Mouse (Mus musculus): ENCODE data around the gene Ddx31.
A peak's percentile ranks its signal among the peaks of the same experiment; 100 is the strongest.

Ddx31 gene

DNA sequence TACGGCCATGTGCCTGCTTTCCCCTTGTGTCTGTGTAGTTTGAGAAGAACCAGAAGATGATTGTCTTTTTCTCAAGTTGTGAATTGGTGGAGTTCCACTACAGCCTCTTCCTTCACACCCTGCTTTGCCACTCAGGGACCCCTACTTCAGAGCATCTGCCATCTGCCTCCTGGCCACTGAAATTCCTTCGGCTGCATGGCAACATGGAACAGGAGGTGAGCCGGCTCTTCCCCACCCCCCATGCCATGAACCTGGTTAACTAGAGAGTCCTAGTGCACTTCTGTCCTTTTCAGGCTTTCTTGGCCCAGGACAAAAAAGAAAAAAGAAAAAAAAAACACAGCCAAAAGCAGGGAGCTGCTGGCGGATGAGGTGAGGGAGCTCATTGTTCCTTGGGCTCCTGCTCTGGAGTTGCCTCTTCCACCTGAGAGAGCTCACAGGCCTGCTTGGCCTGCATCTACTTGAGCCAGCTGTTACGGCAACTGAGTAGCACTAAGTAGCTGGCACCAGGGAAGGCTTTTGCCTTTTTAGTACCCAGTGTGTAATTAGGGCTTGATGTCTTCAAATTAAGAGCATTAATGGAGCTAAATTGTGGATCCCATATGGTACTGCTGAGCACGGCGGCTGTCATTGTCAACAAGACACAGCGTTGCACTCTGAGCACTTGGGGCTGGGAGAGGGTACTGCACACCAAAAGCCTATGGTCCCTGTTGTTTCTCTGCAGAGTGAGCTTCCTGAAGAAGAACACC lies 20.6 kb downstream of the Ddx31 start:
- no peak for DNase-seq (ENCODE audit: inconsistent age in 2 of 2, low spot score in 1 of 2)

DNA sequence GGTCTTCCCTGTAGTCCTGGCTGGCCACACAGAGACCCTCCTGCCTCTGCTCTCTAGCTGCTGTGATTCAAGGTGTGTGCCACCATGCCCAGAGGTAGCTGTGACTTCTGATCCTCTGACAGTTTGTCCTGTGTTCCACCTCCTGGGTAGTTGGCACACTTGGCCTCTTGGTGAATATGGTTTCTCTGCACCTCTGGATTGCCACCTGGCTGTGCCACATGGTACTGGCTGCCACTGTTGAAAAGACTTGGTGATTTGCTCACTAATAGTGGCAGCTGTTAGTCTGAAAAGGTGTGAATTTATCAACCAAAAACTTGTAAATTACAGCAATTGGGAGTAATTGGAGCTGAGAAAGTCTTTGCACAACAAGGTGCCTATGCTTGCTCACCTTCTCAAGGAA lies 23.7 kb downstream of the Ddx31 start:
- DNase-seq (ENCODE audit: inconsistent age in 2 of 2, low spot score in 1 of 2) = no peak

DNA sequence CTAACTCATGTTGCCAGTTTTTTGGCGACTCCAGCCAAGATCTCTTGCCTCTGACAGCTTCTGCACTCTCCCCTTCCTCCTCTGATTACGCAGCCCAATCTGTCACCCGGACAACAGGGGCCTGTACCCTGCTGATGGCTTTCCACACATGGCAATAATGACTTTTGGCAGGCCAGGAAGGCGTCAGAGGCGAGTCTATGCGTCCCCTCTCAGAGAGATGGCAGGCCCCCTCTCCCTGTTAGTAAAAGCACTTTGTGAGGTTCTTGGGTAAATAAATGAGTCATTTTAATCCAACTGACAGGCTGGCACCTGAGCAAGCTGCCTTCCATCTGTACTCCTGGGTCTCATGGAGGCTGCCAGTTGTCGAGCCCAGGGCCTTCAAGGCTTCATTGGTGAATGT lies 27.3 kb downstream of the Ddx31 start:
- no peak for DNase-seq (ENCODE audit: inconsistent age in 2 of 2, low spot score in 1 of 2)

DNA sequence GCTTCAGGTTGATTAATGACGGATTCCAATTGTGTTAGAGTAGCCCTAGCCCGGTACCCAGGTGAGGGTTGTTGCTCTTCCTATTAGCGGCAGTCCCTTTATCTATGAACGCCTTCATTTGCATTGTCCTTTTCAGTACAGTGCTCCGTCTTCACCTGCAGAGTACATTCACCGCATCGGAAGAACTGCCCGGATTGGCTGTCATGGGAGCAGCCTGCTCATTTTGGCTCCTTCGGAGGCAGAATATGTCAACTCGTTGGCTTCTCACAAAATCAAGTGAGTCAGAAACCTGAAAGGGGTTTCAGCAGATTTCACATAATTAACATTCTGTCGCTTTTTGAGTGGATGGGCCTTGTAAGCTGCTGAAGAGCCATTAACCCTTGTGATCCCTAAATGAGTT lies 35.3 kb downstream of the Ddx31 start:
- DNase-seq (ENCODE audit: inconsistent age in 2 of 2, low spot score in 1 of 2) = no peak

- no peak for DNase-seq (ENCODE audit: inconsistent age in 2 of 2, low spot score in 1 of 2)
These were observed 41.1 kb downstream of the Ddx31 start for GRCm38 (mm10) chr2:28881275-28881674.

DNA sequence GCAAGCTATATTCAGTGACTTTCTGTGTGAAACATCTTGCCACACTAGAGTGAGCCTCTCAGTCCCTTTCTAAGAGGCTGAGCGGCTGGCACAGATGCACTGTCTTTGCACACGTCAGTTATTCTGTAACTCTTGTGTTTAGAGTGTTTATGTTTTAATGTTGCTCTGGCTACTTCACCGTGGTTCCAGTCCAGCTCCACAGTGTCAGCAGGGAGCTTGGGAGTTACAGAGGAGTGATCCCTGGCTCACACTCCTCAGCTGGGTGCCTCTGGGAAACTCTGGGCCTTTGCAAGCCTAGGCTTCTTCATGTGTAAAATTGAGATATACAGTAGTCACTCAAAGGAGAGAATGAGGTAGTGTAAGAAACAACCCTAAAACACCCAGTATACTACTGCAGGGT lies 41.8 kb downstream of the Ddx31 start:
- no peak for DNase-seq (ENCODE audit: inconsistent age in 2 of 2, low spot score in 1 of 2)

- DNase-seq (ENCODE audit: inconsistent age in 2 of 2, low spot score in 1 of 2) = no peak
These were observed 42.8 kb downstream of the Ddx31 start for GRCm38 (mm10) chr2:28882826-28883485.

DNA sequence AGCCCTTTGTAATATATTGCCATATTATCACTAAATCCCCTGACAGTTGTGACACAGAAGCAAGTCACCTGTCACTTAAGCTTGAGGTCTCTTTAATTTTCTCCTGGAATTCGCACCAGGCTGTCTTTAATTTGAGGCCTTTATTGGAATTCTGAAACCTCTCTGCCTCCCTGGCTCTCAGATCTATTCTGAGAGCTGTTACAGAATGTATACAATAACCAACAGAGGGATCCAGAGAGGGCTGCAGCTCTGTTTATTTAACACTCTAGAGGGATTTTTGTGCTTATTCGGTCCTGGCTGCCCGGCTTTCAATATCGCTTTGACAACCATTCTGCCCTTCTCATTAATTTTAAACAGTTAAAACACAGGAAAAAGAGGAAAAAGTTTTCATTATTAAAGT lies 44.7 kb downstream of the Ddx31 start:
- no peak for DNase-seq (ENCODE audit: inconsistent age in 2 of 2, low spot score in 1 of 2)

DNA sequence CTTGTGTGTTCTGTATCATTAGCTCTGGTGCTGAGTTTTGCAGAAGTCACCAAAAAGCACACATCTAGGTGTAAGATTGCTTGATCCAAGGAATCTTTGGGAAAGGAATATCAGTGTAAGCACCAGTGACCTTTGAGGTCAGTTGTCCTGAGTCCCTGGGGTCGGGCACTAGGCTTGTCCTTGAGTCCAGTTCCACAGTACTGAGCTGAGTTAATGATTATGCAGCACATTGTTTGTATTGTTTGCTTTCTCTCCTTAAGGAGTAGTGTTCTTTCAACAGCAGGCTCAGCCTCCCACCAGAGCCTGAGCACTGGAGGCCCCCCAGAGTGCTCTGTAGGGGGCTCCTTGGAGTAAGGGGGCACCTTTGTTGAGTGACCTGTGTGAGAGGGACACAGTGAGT lies 52.6 kb downstream of the Ddx31 start:
- no peak for DNase-seq (ENCODE audit: inconsistent age in 2 of 2, low spot score in 1 of 2)

- no peak for DNase-seq (ENCODE audit: inconsistent age in 2 of 2, low spot score in 1 of 2)
These were observed 53.3 kb downstream of the Ddx31 start for GRCm38 (mm10) chr2:28893526-28893925.

GRCm38 (mm10) chr2:28895876-28896275 lies 55.7 kb downstream of the Ddx31 start:
- no peak for DNase-seq (ENCODE audit: inconsistent age in 2 of 2, low spot score in 1 of 2)

DNA sequence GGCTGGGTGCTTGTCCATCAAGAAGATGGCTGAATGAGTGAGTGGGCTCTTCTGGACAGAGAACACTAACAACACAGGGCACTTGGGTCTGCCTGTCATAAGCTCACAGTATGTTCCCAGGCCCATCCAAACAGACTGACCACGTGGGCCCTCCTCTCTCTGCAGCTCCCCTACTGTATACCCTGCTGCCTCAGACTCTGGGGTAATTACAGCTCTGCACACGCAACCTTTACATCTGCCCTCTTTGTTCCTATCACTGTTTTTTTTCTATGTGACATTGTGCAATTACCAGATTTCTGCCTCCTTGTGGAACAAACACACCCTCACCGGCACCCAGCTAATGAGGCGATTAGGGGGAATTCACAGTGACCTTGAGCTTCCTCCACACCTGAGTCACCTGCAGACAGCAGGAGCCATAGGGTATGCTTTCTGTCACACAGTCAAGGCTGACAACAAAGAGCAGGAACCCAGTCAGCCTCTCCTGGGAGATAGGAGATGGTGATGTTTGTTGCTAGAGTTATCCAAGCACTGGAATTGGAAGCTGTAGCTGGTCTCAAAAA lies 57.2 kb downstream of the Ddx31 start:
- DNase-seq (ENCODE audit: inconsistent age in 2 of 2, low spot score in 1 of 2) = no peak

GRCm38 (mm10) chr2:28902291-28902690 lies 62.1 kb downstream of the Ddx31 start:
- no peak for DNase-seq (ENCODE audit: inconsistent age in 2 of 2, low spot score in 1 of 2)

- DNase-seq (ENCODE audit: inconsistent age in 2 of 2, low spot score in 1 of 2) = peak in 1 of 2 experiments; percentile 74
These were observed 63.7 kb downstream of the Ddx31 start for GRCm38 (mm10) chr2:28903871-28904270.

DNA sequence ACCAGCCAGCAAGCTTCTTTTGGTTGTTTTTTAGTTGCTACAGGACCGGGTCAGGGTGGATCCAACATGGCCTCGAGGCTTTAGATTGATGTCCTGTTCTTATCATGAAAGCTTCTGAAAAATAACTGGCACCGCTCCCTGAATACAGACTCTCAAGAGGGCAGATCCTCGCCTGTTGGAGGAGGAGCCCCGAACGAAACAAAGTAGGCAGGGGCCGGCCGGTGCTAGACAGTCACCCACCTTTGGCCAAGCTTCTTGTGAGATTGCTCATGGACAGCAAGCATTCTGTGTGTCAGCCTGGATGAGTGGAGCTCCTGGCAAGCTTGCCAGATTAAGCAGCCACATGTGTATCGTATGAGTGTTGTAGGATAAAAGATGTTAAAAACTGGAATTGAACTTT lies 64.6 kb downstream of the Ddx31 start:
- peak; percentile 17 to 84 for DNase-seq (ENCODE audit: inconsistent age in 2 of 2, low spot score in 1 of 2)

DNA sequence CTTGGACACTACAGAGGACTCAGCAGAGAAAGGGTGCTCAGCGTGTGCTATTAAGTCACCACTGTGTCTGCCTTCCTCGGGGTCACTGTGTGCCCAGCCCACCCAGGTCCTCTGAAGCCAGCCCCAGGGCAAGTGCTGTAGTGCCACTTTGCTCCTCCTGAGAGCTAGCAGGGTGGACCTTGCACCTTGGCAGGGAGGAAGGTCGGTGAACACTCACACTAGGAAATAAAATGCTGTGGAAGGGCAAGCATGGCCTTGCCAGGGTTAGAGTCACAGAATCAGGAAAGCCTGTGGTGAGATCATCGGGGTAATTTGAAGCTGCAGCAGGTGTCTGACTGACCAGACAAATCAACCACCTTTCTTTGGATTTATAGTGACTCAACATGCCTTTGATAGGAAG lies 65.4 kb downstream of the Ddx31 start:
- peak in 1 of 2 experiments; percentile 84 for DNase-seq (ENCODE audit: inconsistent age in 2 of 2, low spot score in 1 of 2)

DNA sequence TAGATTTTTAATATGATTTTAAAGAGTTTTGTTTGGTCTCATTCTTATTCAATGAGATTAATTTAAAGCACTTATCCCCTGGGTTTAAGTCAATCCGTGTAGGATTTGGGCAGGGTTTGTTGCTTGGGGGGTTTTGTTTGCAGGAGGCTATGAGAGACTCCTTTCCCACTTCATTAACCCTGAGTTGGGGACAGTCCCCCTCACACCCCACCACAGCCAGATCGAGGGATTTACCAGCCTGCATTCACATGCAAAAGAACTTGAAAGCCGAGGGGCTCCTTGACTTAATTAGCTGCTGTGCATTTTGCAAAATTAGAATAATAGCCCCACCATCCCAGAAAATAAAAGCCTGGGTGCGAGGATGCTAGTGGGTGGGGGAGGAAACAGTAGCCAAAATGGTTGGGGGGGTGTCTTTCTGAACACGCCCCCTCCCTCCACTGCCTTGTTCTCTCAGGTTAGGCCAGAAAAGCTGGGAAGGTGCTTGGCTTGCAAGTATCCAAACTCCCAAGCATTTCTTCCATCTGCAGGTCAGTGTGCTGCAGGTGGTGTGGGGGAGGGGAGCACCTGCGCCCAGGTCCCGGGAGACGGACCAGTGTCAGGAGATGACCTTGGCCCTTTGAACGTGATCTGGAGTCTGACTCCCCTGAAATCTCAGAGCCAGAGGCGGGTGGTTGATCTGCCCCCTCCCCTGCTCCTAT lies 67.6 kb downstream of the Ddx31 start:
- DNase-seq (ENCODE audit: inconsistent age in 2 of 2, low spot score in 1 of 2) = no peak

GRCm38 (mm10) chr2:28908389-28909153 lies 68.4 kb downstream of the Ddx31 start:
- peak; percentile 20 to 83 for DNase-seq (ENCODE audit: inconsistent age in 2 of 2, low spot score in 1 of 2)

GRCm38 (mm10) chr2:28909186-28909817 lies 69.1 kb downstream of the Ddx31 start:
- DNase-seq (ENCODE audit: inconsistent age in 2 of 2, low spot score in 1 of 2) = peak in 1 of 2 experiments; percentile 38
